Mouse (Mus musculus) bone marrow, adult 2 months (tissue): ENCODE results near the gene Upp1.

Source experiments
- CTCF ChIP-seq: fragments of 200-500 bp; IDR thresholded peaks from 2 replicates; pipeline ENCODE4 v1.5.1; 2011; ENCODE audit warnings: low read length, control low read depth; ENCODE audit not compliant: control insufficient read depth, insufficient read depth
- POLR2A ChIP-seq: fragments of 200-500 bp; IDR thresholded peaks from 2 replicates; pipeline ENCODE4 v1.6.1; 2011; ENCODE audit warnings: low read depth, mild to moderate bottlenecking, control low read depth, low read length, borderline replicate concordance; ENCODE audit not compliant: control insufficient read depth

DNA sequence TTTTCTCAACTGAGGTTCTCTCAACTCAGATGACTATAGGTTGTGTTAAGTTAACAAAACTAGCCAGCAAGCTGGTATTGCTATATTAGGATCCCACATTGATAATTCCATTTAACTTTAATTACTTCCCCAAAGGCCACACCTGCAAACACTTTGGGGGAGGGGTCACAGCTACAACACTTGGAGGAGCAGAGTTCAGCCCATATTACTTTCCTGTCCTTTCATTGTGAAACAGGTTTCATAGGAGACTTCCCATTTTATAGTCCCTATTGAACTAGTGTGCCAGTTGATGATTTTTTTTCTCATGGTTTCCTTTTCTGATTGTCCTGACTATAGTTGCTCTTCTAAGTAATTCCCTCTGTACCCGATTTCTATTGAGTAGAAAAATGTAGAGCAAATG is 63.6 kb downstream of the Upp1 start:
- no peak for TF ChIP-seq CTCF
- no peak for TF ChIP-seq POLR2A
